Mouse (Mus musculus): Measurements from ENCODE around the gene Txndc12.

- TF ChIP-seq E2F4 (IDR thresholded peaks at IDR 0.05; ENCODE audit: insufficient replicate concordance, low read depth, low read length), result no peak
- TF ChIP-seq CTCF (conservative IDR thresholded peaks at IDR 0.05 in 1 of 2, IDR thresholded peaks at IDR 0.05 in 1 of 2; ENCODE audit: low read depth in 2 of 2, low read length in 2 of 2), result no peak
- no peak for TF ChIP-seq ZC3H11A (IDR thresholded peaks at IDR 0.05; ENCODE audit: low read depth, low read length)
- no peak for TF ChIP-seq EP300 (IDR thresholded peaks at IDR 0.05; ENCODE audit: low read length)
- TF ChIP-seq HCFC1 (IDR thresholded peaks at IDR 0.05; ENCODE audit: low read depth, low read length), result no peak
- TF ChIP-seq POLR2A (IDR thresholded peaks at IDR 0.05; ENCODE audit: low read depth, low read length), result no peak
- TF ChIP-seq USF1 (IDR thresholded peaks at IDR 0.05; ENCODE audit: low read depth, low read length), result no peak
- no peak for TF ChIP-seq MEF2A (IDR thresholded peaks at IDR 0.05; ENCODE audit: borderline replicate concordance, low read depth, low read length)
- no peak for TF ChIP-seq MAX (IDR thresholded peaks at IDR 0.05; ENCODE audit: low read length)
- TF ChIP-seq POLR2AphosphoS2 (IDR thresholded peaks at IDR 0.05; ENCODE audit: low read depth, low read length), result no peak
- TF ChIP-seq MAFK (IDR thresholded peaks at IDR 0.05; ENCODE audit: insufficient replicate concordance, low read length), result no peak
These were observed 68.9 kb downstream of the Txndc12 start for GRCm38 (mm10) chr4:108903346-108903745.

Measured in CH12.LX (cell line).